Mouse (Mus musculus): ENCODE results near the gene Faap100. TPM values are rescaled to one million over a fixed set of nuclear protein-coding genes. Genes with fewer than 3 reads are reported as not detected.
"Not testable (repeated sequence)": the region's sequence is repeated elsewhere in the genome, so short reads cannot be mapped to it uniquely, and the experiment has no call there.

The Faap100 gene
- polyA plus RNA-seq, 1 experiment from 2014 or later: 32.5 TPM

DNA sequence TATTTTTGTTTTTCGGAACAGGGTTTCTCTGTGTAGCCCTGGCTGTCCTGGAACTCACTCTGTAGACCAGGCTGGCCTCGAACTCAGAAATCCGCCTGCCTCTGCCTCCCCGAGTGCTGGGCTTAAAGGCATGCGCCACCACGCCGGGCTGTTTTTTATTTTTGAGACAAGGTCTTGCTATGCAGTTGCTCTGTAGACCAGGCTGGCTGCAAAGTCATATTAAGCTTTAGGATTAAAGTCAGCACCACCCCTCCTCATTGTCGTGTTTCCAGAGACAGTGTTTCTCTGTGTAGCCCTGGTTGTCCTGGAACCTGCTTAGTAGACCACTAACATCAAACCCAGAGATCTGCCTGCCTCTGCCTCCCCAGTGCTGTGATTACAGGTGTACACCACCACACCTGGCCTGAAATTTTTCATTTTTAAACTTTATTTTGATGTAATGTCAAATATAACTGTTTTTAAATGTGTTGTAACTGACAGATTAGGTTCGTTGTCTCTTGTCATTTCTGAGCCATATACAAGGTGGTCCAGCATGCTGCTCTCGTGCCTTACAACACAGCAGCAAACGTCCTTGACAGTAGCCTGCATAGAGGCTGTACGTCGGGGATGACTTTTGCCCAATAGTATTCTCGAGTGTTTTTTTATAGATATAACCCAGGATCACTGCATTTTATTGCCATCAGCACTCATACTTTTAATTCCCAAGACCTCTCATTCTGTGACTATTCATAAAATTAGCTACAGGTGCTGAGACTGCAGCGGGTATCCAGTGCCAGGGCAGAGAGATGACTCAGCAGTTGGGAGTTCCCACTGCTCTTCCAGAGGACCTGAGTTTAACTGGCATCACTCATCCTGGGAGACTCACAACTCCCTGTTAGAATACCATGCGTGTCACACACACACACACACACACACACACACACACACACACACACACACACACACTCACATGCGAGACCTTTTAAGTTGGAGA is 24.0 kb downstream of the Faap100 start:
- WGBS: 84% methylated on average over 17 of the region's 17 CpGs
- DNase-seq (ENCODE audit: low spot score): peak; percentile 75
- Histone ChIP-seq H3K36me3 (no peaks in the 10 kb centered on the region), H3K4me1 (peaks cover 85% of the 10 kb centered on the region), H3K4me3 (peak overlapping the region; percentile 22; the same call in 1 of the 2 replicates), H3K27ac (peak overlapping the region; percentile 87; the same call in 1 of the 2 replicates), H3K9me3 (no peaks in the 10 kb centered on the region), H3K27me3 (ENCODE audit: insufficient read depth, poor library complexity, severe bottlenecking) (no peaks in the 10 kb centered on the region; the same call in 1 of the 2 replicates)

DNA sequence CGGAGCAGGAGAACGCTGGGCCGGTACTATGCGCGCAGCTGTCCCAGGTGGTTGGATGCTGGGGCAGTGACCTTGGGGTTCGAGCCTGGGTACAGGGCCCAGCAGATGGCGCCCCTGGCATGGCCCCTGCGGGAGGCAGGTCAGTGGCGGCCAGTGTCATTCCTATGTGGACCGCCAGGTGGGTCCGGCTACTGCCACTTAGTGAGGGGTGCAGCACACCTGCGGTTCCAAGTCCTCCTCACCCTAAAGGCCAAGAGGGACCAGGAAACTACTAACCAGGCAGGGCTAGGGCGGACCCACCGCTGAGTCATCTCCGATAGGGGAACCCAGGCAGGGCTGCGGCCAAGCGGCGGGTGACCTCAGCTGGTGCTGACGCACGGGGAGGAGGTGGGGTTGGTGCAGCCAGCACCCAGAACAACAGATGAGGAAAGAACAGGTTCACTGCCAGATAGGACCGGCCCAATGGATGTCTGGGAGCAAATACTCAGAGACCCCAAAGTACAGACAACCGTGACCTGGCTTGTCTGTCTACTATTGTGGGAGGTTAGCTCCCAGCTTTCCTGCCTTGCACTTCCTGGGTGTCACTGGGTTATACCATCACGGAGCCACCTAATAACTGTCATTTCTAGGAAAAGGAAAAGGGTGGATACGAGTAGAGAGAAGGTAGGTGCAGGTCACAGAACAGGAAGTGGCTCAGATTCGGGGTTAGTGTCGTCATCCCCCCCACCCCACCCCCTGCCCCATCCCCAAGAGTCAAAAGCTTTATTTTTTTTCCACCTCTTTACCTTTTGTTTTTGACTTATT is 24.9 kb downstream of the Faap100 start:
- WGBS: 18% methylated on average over 26 of the region's 26 CpGs
- DNase-seq (ENCODE audit: low spot score): peak; percentile 93
- Histone ChIP-seq H3K27ac (peak overlapping the region; percentile 87), H3K9me3 (no peaks in the 10 kb centered on the region), H3K27me3 (ENCODE audit: insufficient read depth, poor library complexity, severe bottlenecking) (no peaks in the 10 kb centered on the region), H3K4me3 (peak overlapping the region; percentile 47), H3K4me1 (peaks cover 80% of the 10 kb centered on the region), H3K36me3 (no peaks in the 10 kb centered on the region)

DNA sequence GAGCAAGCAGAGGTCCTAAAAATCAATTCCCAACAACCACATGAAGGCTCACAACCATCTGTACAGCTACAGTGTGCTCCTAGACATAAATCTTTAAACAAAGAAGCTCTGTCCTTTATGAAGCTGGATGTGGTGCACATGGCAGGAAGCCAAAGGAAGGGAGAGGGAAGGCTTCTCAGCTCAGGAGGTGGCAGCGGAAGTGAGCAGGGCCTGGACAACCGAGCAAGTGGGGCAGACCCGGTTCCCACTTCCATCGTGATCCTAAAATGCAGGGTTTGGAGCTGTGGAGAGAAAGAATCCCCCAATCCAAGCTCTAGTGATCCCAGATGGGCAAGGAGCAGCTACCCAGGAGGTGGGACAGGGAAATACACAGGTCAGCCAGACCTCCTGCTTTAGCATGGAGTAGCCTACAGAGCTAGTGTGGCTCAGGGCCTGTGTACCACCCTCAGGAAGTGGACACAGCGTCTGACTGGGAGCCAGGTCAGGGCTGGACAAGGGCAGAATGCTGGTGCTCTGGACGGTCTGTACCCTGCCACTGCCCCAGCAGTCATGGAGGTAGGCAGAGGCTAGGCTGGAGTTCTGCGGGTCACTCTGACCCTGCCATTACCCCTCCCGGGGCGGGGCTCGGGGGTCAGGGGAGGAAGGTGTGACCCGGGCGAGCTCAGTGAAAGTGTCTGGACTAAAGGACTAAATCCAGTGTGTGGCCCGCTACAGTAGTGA is 25.8 kb downstream of the Faap100 start:
- Histone ChIP-seq H3K27ac (peak overlapping the region; percentile 87), H3K36me3 (no peaks in the 10 kb centered on the region), H3K27me3 (ENCODE audit: insufficient read depth, poor library complexity, severe bottlenecking) (no peaks in the 10 kb centered on the region), H3K4me3 (no peak overlapping the region), H3K9me3 (no peaks in the 10 kb centered on the region), H3K4me1 (peaks cover 70% of the 10 kb centered on the region)
- DNase-seq (ENCODE audit: low spot score): peak; percentile 79
- WGBS: 57% methylated on average over 13 of the region's 13 CpGs

DNA sequence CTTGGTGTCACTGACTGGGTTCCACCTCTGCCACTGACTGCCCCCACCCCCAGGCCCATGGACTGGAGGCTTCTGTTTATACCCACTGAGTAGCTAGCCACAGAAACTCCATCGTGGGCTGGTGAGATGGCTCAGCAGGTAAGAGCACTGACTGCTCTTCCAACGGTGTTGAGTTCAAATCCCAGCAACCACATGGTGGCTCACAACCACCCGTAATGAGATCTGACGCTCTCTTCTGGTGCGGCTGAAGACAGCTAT is 26.5 kb downstream of the Faap100 start:
- peaks cover 65% of the 10 kb centered on the region for H3K4me1 ChIP-seq
- DNase-seq (ENCODE audit: low spot score): peak; percentile 72
- H3K36me3 ChIP-seq; H3K9me3 ChIP-seq; H3K27me3 ChIP-seq (ENCODE audit: insufficient read depth, poor library complexity, severe bottlenecking); H3K4me3 ChIP-seq: not testable (repeated sequence)
- 92% methylated on average over 5 of the region's 5 CpGs for WGBS
- peak overlapping the region; percentile 100 for H3K27ac ChIP-seq

DNA sequence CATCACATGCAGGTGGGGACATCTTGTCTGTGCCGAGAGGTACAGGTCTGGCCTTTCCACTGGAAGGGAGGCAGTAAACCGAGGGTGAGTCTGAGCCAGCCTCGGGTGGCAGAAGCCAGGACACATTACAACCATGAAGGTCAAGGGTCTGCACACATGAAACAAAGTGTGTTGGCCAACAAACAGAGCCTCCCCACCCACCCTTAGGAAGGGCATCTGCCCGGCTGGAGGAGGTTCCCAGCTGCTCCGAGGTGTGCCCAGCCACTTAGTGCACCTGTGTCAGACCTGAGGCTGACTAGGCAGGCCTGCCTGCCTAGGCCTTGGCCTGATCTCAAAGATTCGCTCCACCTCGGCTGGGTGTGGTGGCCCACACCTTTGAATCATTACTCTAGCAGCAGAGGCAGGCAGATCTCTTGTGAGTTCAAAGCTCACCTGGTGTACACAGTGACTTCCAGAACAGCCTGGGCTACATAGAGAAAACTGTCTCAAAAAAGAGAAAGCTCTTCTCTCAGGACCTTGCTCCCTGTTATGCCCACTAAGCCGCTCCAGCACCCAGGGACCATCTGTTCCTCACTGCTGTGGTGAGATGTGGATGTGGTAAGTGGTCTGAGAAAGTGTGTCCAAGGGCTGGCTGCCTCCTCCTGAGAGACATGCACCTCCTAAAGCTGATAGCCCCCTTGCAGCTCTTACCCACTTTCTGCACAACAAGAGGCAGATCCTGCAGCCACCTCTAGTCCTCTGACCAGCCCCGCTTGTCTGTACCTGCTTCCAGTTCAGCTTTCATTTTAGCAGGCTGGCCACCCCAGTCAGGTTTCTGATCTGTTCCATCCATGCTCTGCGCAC is 27.1 kb downstream of the Faap100 start:
- DNase-seq (ENCODE audit: low spot score): peak; percentile 74

DNA sequence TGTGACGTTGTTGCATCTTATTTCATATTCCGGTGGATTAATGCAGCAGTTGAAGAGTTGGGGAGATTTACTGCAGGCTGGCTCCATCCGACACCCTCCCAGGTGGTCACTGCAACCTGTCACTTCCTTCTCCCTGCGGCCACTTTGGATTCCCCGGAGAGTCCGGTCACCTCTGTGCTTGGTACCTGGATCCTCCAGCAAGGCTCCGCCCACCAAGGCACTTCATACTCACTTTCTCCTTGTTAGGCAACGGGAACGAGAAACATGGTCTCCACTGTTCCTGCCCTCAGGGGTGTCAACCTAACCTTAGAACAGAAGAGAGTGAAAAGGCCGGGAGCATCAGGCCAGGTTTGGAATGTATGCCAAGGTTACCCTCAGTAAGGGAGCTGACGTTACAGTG is 27.9 kb downstream of the Faap100 start:
- WGBS: 14% methylated on average over 11 of the region's 11 CpGs
- H3K36me3 ChIP-seq: peaks cover 9% of the 10 kb centered on the region
- H3K9me3 ChIP-seq: no peaks in the 10 kb centered on the region
- H3K4me3 ChIP-seq: peak overlapping the region; percentile 95
- peak overlapping the region; percentile 100 for H3K27ac ChIP-seq
- no peaks in the 10 kb centered on the region for H3K27me3 ChIP-seq (ENCODE audit: insufficient read depth, poor library complexity, severe bottlenecking)
- H3K4me1 ChIP-seq: peaks cover 59% of the 10 kb centered on the region
- peak; percentile 83 for DNase-seq (ENCODE audit: low spot score)

More for the DNA sequence above, 27.1 kb downstream of the Faap100 start:
- Histone ChIP-seq H3K36me3 (peaks cover 7% of the 10 kb centered on the region), H3K27ac (peak overlapping the region; percentile 100), H3K27me3 (ENCODE audit: insufficient read depth, poor library complexity, severe bottlenecking) (no peaks in the 10 kb centered on the region), H3K9me3 (no peaks in the 10 kb centered on the region), H3K4me3 (peak overlapping the region; percentile 95), H3K4me1 (peaks cover 64% of the 10 kb centered on the region)
- WGBS: 83% methylated on average over 10 of the region's 10 CpGs

DNA sequence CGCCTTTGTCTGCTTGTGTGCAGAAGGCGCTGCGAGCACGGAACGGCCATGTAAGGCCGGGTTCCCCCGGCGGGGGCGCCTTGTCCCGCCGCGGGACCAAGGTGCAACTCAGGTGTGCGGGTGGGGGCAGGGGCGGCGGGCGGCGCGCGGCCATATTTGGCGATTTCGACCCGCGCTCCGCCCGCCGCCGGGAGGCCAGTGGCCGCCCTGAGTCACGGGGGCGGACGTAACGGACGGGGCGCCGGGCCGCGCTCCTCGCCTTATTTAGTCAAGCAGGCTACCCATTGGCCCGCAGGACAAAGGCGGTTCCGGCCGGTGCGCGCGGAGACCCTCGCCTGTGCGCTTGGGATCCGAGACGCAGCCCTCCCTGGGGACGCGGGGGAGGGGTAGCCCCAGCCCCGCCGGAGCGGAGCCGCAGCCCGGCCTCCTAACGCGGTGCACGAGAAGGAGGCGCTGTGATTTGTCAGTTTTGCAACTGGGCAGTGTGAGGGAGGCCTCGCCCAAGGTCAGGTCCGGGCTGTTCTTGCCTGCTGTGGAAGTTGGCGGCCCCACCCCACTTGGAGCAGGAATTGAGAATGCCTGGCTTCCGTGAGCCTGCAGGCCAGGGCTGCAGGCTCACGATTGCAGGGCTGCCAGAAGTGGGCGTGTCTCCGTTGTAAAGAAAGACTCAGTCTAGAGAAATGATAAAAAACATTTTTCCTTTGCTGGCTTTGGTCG is 28.4 kb downstream of the Faap100 start:
- Histone ChIP-seq H3K9me3 (no peaks in the 10 kb centered on the region), H3K27me3 (ENCODE audit: insufficient read depth, poor library complexity, severe bottlenecking) (no peaks in the 10 kb centered on the region), H3K36me3 (peaks cover 13% of the 10 kb centered on the region), H3K4me3 (peak overlapping the region; percentile 95), H3K27ac (peak overlapping the region; percentile 100), H3K4me1 (peaks cover 53% of the 10 kb centered on the region)
- WGBS: under 1% methylated on average over 67 of the region's 68 CpGs
- peak; percentile 98 for DNase-seq (ENCODE audit: low spot score)

DNA sequence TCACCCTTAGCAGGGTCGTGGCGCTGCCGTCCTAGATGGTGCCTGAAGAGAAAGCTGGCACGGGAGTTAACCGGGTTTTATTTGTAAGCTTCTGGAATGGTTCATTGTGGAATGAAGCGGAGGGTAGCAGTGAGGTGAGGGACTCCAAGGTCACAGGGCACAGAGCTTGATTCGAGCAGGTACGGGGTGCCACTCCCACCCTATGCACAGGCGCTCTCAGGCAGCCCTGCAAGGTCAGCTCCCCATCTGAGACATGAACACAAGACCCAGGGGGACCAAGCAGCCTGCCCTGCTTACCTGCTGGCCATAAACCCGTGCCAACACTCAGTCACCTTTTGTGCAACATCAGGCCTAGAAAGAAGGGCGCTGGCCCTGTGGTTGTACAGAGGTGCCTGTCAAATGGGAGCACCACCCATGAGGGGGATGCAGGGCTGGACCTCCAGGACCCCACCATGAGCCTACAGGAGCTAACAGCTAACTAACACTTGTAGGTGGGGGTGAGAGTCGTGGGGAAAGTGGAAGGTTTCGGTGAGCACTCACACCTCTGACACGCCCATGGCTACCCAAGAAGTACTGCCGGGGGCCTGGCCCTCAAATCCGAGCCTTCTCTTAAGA is 29.1 kb downstream of the Faap100 start:
- peak overlapping the region; percentile 100 for H3K27ac ChIP-seq
- DNase-seq (ENCODE audit: low spot score): peak; percentile 88
- H3K4me3 ChIP-seq: peak overlapping the region; percentile 95
- H3K4me1 ChIP-seq: peaks cover 46% of the 10 kb centered on the region
- H3K36me3 ChIP-seq: peaks cover 16% of the 10 kb centered on the region
- 2% methylated on average over 16 of the region's 16 CpGs for WGBS
- no peaks in the 10 kb centered on the region for H3K27me3 ChIP-seq (ENCODE audit: insufficient read depth, poor library complexity, severe bottlenecking)
- no peaks in the 10 kb centered on the region for H3K9me3 ChIP-seq

DNA sequence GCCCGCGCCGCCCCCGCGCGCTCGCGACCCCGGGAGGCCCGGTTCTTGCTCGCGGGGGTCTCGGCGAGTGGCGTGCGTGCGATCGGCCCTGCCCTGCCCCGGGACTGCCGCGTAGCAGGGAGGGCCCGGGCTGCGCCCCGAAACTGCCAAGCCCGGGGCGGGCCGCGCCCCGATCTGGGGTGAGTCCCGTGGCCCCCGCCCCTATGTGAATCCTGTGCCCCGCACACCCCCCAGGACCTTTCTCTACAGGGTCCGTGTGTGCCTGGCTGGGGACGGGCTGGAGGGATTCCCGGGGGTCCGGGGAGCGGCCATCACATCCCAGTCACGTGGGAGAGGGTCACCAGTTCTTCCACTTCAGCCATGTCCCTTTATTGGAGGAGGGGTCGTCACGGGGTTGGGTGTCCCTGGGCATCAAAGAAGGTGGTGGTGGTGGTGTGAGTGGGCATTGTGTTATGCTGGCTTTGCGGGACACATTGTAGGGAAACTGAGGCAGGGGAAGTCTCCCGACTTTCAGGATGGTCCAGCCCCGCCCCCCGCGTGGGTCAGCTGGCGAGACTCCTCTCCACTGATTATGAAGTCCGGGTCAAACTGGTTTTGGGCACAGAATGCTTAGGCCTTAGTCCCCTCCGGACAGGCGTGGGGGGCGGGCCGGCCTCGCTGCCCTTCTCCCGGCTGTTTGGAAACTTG is 29.7 kb downstream of the Faap100 start:
- DNase-seq (ENCODE audit: low spot score): peak; percentile 92
- 3% methylated on average over 42 of the region's 53 CpGs for whole genome bisulfite sequencing
- H3K9me3 ChIP-seq: no peaks in the 10 kb centered on the region
- H3K27ac ChIP-seq: peak overlapping the region; percentile 100
- H3K4me3 ChIP-seq: peak overlapping the region; percentile 95
- H3K4me1 ChIP-seq: peaks cover 42% of the 10 kb centered on the region
- no peaks in the 10 kb centered on the region for H3K27me3 ChIP-seq (ENCODE audit: insufficient read depth, poor library complexity, severe bottlenecking)
- peaks cover 16% of the 10 kb centered on the region for H3K36me3 ChIP-seq

DNA sequence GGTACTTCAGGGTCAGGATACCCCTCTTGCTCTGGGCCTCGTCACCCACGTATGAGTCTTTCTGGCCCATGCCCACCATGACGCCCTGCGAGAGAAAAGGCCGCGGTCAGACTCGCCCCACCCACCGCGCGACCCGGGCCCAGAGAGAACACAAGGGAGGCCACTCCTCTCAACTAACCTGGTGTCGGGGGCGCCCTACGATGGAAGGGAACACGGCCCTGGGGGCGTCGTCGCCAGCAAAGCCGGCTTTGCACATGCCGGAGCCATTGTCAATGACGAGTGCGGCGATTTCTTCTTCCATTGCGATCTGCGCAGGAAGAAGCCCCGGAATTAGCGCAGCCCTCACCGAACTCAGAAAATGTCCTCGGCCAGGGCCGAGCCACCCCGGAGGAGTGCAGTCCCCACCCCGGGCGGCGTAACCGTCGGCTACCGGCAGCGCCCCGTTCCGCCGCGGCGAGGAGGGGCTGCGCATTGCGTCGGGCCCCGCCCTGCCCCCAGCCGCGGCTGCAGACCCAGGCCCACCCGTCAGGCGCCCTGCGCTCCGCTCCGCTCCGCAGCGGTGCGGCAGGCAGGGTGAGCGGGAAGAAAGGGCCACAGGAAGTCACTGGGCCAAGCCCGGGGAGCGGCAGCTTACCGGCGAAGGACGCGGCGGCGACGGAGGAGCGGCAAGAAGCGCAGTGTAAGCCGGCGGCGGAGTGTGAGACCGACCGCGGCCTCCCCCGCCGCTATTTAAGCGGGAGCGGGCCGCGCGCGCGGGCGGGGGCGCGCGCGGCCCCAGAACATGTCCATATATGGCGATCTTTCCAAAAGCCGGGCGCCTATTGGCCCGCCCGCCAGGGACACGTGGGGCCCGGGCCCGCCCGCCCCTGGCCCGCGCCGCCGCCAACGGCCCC is 30.5 kb downstream of the Faap100 start, which contains the start of gene Actg1:
Actg1 (minus strand) TSS at position 752 of the 893 bp plus-strand sequence.
- 2% methylated on average over 103 of the region's 103 CpGs for WGBS
- peak within 1 kb of the TSS; percentile 100 for H3K27ac ChIP-seq
- DNase-seq (ENCODE audit: low spot score): peak; percentile 91
- H3K27me3 ChIP-seq (ENCODE audit: insufficient read depth, poor library complexity, severe bottlenecking): no peaks in the 10 kb centered on the region
- no peaks in the 10 kb centered on the region for H3K9me3 ChIP-seq
- H3K4me3 ChIP-seq: peak within 1 kb of the TSS; percentile 95
- peaks cover 16% of the 10 kb centered on the region for H3K36me3 ChIP-seq
- H3K4me1 ChIP-seq: peaks cover 34% of the 10 kb centered on the region
